Mouse (Mus musculus) splenic B cell, adult 2 months (primary cell): Measurements from ENCODE around the gene Crispld2.

Experiments
- DNase-seq: peaks from one replicate; pipeline ENCODE4 v3.0.0-alpha.2; 2011; ENCODE audit warnings: low read depth, low spot score
- H3K27me3 ChIP-seq: 2 replicates; pipeline ENCODE4 v1.6.1; 2012; ENCODE audit warnings: mild to moderate bottlenecking, low read length, moderate library complexity, mixed read lengths; ENCODE audit not compliant: control insufficient read depth, poor library complexity, insufficient read depth, severe bottlenecking
- H3K36me3 ChIP-seq: 2 replicates; pipeline ENCODE4 v1.6.1; 2012; ENCODE audit warnings: mild to moderate bottlenecking, low read length, moderate library complexity, mixed read lengths; ENCODE audit not compliant: control insufficient read depth, poor library complexity, insufficient read depth, severe bottlenecking

Crispld2 gene

DNA sequence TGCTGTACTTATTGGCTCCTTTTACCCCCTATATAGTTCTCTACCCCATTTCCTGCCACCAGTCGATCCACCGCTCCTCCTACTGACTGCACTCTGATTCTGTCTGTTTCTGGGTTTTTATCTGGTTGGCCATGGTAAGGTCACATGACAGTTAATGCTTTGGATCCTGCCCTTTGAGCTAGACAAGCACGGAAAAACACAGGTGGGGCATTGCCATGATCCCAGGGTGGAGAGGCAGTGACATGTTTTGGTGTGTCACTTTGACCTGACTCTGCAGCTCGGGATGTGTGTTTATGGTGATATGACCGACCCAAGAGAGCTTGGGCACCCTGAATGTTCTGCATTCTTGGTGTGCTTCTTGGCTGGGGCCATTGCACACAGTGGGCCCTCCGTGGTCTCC, 17.0 kb downstream of the Crispld2 start:
- no peaks in the 10 kb centered on the region for H3K27me3 ChIP-seq
- no peaks in the 10 kb centered on the region for H3K36me3 ChIP-seq
- DNase-seq, result no peak

DNA sequence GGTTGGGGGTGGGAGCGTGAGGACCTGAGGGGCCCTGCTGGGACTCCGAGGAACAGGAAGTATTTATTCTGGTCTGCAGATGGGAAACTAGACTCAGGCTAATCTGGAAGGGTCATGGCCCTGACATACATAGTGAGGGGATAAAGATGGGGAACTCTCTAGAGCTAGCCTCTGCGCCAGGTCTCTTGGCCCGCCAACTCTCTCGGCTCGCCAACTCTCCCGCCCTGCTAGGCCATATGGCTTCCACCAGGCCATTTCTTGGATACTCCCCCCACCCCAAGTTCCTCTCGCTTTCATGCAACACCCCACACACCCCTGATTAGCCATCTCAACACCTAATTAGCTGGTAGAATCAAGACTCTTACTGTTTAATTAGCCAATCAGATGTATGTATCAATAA, 20.3 kb downstream of the Crispld2 start:
- no peak for DNase-seq
- Histone ChIP-seq H3K27me3 (no peaks in the 10 kb centered on the region), H3K36me3 (no peaks in the 10 kb centered on the region)

DNA sequence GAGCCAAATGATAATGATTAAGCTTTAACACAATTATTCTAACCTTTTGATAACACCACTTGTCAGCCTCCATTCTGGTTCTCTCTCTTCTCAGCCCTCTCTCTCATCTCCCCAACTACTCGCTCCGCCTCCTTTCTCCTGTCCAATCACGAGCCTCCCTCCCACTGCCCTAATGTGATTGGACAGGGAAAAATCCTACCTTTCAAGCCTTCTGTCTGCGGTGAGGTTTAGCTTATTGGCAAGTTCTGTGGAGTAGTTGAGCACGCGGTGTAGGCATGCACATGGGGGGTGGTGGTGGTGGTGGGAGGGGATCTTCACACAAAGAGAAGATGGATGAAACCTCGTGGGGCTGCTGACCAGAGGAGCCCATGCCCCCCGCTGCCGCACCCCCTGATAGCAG, 20.7 kb downstream of the Crispld2 start:
- no peak for DNase-seq
- H3K27me3 ChIP-seq, result no peaks in the 10 kb centered on the region

GRCm38 (mm10) chr8:120014267-120015023, 22.2 kb downstream of the Crispld2 start:
- no peaks in the 10 kb centered on the region for H3K27me3 ChIP-seq
- H3K36me3 ChIP-seq, result no peaks in the 10 kb centered on the region
- DNase-seq, result no peak

More for the DNA sequence above, 20.7 kb downstream of the Crispld2 start:
- no peaks in the 10 kb centered on the region for H3K36me3 ChIP-seq

DNA sequence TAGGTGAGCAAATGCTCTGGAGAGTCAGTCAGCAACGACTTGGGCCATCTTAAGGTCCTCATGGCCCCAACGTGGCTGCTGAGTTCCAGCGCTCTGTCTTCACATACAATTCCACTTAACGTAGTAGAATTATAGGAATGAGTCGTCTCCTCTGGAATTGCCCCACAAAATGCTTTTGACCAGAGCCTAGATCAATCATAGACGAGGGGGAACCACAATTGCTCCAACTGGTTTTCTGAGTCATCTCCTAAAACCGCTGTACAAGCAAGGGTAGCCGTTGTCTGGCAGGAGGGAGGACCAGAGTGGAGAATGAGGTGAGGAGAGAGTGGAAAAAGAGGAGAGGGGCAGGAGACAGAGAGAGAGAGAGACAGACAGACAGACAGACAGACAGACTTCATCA, 23.7 kb downstream of the Crispld2 start:
- H3K27me3 ChIP-seq, result no peaks in the 10 kb centered on the region
- no peak for DNase-seq
- no peaks in the 10 kb centered on the region for H3K36me3 ChIP-seq

DNA sequence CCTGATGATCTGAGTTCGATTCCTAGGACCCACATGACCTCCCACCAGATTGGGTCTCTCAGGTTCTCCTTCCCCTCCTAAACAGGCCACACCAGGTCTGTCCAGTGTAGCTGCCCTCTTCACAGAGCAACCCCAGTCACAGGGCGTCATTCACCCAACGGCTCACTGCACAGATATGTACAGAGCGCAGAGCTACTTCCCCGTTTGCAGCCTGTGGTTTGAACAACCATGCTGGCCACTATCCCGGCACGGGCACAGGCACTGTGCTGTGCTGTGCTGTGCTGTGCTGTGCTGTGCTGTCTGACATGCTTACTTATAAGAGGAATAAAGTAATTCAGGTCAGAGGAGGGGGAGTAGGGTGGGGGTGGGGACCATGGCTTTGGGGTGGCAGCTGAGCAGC, 24.2 kb downstream of the Crispld2 start:
- DNase-seq, result peak; percentile 5
- no peaks in the 10 kb centered on the region for H3K36me3 ChIP-seq
- no peaks in the 10 kb centered on the region for H3K27me3 ChIP-seq

DNA sequence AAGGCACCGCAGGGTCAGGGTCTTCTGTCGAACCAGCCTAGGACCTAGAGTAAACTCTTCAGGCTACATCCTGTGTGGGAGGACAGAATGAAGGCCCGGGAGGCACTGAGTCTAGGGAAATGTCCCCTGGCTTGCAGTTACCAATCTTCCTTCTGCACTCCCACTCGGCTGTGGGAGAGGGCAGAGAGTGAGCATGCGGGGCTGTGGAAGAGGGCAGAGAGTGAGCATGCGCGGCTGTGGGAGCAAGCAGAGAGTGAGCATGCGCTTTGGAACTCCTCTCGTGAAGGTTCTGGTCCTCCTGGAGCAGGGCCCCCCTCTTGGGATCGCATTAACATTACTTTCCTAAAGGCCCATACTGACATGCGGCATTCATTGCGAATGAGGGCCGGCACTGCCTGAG, 25.1 kb downstream of the Crispld2 start:
- H3K36me3 ChIP-seq, result no peaks in the 10 kb centered on the region
- DNase-seq, result no peak
- H3K27me3 ChIP-seq, result no peaks in the 10 kb centered on the region

DNA sequence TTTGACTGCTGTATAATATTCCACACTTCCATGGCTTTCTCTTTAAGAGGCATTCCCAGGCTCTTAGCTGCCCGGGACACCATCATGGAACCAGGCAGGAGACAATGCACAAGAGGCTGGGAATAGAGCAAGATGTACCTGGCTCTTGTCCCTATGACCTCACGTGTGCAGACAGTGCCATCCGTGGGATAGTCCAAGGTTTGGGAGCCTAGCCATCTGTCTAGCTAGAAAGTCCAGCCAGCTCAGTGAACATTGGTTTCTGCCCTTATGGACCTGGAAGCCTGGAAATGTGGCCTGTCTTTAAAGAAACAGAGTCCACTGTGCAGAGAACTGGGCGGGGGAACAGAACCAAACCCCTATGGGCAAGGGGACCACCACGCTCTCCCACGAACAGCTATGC, 25.5 kb downstream of the Crispld2 start:
- H3K36me3 ChIP-seq, result no peaks in the 10 kb centered on the region
- H3K27me3 ChIP-seq, result no peaks in the 10 kb centered on the region
- DNase-seq, result no peak

GRCm38 (mm10) chr8:120018379-120018778, 26.1 kb downstream of the Crispld2 start:
- no peak for DNase-seq
- H3K36me3 ChIP-seq, result no peaks in the 10 kb centered on the region
- H3K27me3 ChIP-seq, result no peaks in the 10 kb centered on the region

- DNase-seq, result no peak
- no peaks in the 10 kb centered on the region for H3K27me3 ChIP-seq
- H3K36me3 ChIP-seq, result no peaks in the 10 kb centered on the region
Measured at GRCm38 (mm10) chr8:120019297-120019696, 27.1 kb downstream of the Crispld2 start.

DNA sequence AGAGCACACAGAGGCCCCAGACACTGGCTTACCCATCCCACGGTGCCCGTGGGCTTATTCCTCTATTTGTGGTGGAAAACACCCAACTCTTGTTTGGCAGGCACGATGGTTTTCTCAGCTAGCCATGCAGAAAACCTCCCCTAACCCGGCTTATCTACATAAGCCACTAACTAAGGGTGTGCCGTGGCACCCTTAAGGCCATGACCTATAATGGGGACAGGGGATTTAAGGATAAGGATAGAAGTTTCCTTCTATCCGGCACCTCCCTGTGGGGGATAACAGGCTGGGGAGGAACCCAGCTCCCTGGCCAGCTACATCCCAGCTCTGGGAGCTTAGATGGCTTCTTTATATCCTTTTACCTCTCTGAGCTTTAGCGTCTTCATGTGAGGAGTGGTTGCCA, 28.1 kb downstream of the Crispld2 start:
- no peak for DNase-seq
- Histone ChIP-seq H3K27me3 (no peaks in the 10 kb centered on the region), H3K36me3 (no peaks in the 10 kb centered on the region)

GRCm38 (mm10) chr8:120026199-120026598, 34.0 kb downstream of the Crispld2 start:
- DNase-seq, result no peak
- Histone ChIP-seq H3K36me3 (no peaks in the 10 kb centered on the region), H3K27me3 (no peaks in the 10 kb centered on the region)

DNA sequence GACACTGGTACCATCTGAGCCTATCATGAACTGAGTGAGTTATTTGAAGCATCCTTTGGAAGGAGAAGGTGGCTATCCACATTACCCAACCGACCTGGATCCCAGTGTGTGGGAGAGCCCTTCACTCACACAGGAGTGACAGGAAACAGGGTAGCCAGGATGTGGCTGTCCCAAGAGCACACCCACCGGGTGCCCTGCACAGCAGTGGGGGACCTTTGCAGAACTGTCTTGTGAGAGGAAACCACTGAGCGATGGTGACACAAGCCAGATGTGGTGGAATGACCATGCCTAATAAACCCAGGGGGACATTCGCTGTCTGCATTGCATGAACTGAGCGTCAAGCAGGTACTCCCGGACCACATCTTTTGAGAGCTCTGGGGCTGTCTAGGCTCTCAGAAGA, 34.8 kb downstream of the Crispld2 start:
- H3K27me3 ChIP-seq, result no peaks in the 10 kb centered on the region
- H3K36me3 ChIP-seq, result no peaks in the 10 kb centered on the region
- DNase-seq, result no peak

GRCm38 (mm10) chr8:120030447-120030846, 38.2 kb downstream of the Crispld2 start:
- H3K27me3 ChIP-seq, result no peaks in the 10 kb centered on the region
- no peak for DNase-seq
- H3K36me3 ChIP-seq, result no peaks in the 10 kb centered on the region

- DNase-seq, result no peak
Measured at GRCm38 (mm10) chr8:120032549-120033208, 40.4 kb downstream of the Crispld2 start.

More at GRCm38 (mm10) chr8:120032549-120033208, 40.4 kb downstream of the Crispld2 start:
- Histone ChIP-seq H3K36me3 (no peaks in the 10 kb centered on the region), H3K27me3 (no peaks in the 10 kb centered on the region)
